Comparison of ENCODE assay signal across 30 mouse cellular contexts in the genomic region with DNA sequence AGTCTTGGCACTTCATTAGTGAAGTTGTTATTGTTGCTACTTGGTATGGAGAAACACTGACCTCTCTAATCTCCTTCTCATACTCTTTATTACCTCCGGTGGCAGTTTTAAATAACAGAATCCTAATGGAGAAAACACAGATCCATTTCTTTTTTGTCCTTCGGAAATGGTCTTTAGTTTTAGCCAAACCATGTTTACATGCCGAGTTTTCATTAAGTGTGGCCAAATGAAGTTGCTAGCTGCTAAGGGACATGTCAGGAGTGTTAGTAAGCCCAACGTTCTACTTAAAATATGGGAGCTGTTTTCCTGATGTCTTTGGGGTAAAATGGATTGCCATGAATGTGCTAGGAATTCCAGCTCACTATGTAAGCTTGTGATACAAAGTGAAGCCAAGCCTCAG.
"Had no signal": no experiment of that assay in that cellular context is flagged by ENCODE, and none has a peak within 500 bp of the region (broad histone marks: within the 10 kb centered on the region; RNA-seq: fewer than 3 reads in every experiment).

No protein-coding gene starts in this region.

- H3K36me3 ChIP-seq: limb, embryonic 10.5 days; limb, embryonic 12.5 days; limb, embryonic 13.5 days; limb, embryonic 15.5 days; liver, embryonic 12.5 days; liver, embryonic 13.5 days; liver, embryonic 15.5 days; lung, embryonic 15.5 days; midbrain, embryonic 10.5 days; midbrain, embryonic 12.5 days; midbrain, embryonic 13.5 days; midbrain, embryonic 15.5 days; neural tube, embryonic 12.5 days; neural tube, embryonic 13.5 days had no signal

- H3K27me3 ChIP-seq: limb, embryonic 12.5 days; limb, embryonic 13.5 days; limb, embryonic 15.5 days; liver, embryonic 12.5 days; liver, embryonic 13.5 days; liver, embryonic 15.5 days; lung, embryonic 15.5 days; megakaryocyte, embryonic 14.5 days; midbrain, embryonic 12.5 days; midbrain, embryonic 13.5 days; midbrain, embryonic 15.5 days; neural tube, embryonic 12.5 days; neural tube, embryonic 13.5 days had no signal

- H3K9me3 ChIP-seq: limb, embryonic 10.5 days; limb, embryonic 12.5 days; limb, embryonic 13.5 days; limb, embryonic 15.5 days; liver, embryonic 12.5 days; liver, embryonic 13.5 days; liver, embryonic 15.5 days; lung, embryonic 15.5 days; midbrain, embryonic 10.5 days; midbrain, embryonic 12.5 days; midbrain, embryonic 13.5 days; midbrain, embryonic 15.5 days; neural tube, embryonic 12.5 days; neural tube, embryonic 13.5 days had no signal

- H3K4me1 ChIP-seq: limb, embryonic 10.5 days; limb, embryonic 12.5 days; limb, embryonic 13.5 days; limb, embryonic 15.5 days; liver, embryonic 12.5 days; liver, embryonic 13.5 days; liver, embryonic 15.5 days; lung, embryonic 15.5 days; megakaryocyte, embryonic 14.5 days; midbrain, embryonic 10.5 days; midbrain, embryonic 12.5 days; midbrain, embryonic 13.5 days; midbrain, embryonic 15.5 days; neural tube, embryonic 12.5 days; neural tube, embryonic 13.5 days had no signal

- H3K27ac ChIP-seq: left cerebral cortex, adult 2 months; limb, embryonic 10.5 days; limb, embryonic 12.5 days; limb, embryonic 13.5 days; limb, embryonic 15.5 days; liver, embryonic 12.5 days; liver, embryonic 13.5 days; liver, embryonic 14.5 days; liver, embryonic 15.5 days; lung, embryonic 15.5 days; macrophage; midbrain, embryonic 10.5 days; midbrain, embryonic 12.5 days; midbrain, embryonic 13.5 days; midbrain, embryonic 15.5 days; neural tube, embryonic 12.5 days; neural tube, embryonic 13.5 days had no signal

- DNase-seq: left cerebral cortex, postnatal 4 days; liver; liver, embryonic 13.5 days; liver, postnatal 0 days; lung, adult 2 months; lung, postnatal 10 days; lung, postnatal 36 days; lung, postnatal 4 days; midbrain, embryonic 14.5 days had no signal

- H3K4me2 ChIP-seq: limb, embryonic 12.5 days; limb, embryonic 13.5 days; limb, embryonic 15.5 days; liver, embryonic 11.5 days; liver, embryonic 12.5 days; liver, embryonic 13.5 days; liver, embryonic 15.5 days; lung, embryonic 15.5 days; midbrain, embryonic 11.5 days; midbrain, embryonic 12.5 days; midbrain, embryonic 13.5 days; midbrain, embryonic 15.5 days; neural tube, embryonic 12.5 days; neural tube, embryonic 13.5 days had no signal

- H3K4me3 ChIP-seq: left cerebral cortex, adult 2 months; limb, embryonic 10.5 days; limb, embryonic 12.5 days; limb, embryonic 13.5 days; limb, embryonic 15.5 days; liver, embryonic 12.5 days; liver, embryonic 13.5 days; liver, embryonic 15.5 days; lung, embryonic 15.5 days; megakaryocyte, embryonic 14.5 days; midbrain, embryonic 10.5 days; midbrain, embryonic 12.5 days; midbrain, embryonic 13.5 days; midbrain, embryonic 15.5 days; myocyte; neural tube, embryonic 12.5 days; neural tube, embryonic 13.5 days had no signal

- H3K9ac ChIP-seq: limb, embryonic 12.5 days; limb, embryonic 13.5 days; limb, embryonic 15.5 days; liver, embryonic 12.5 days; liver, embryonic 13.5 days; liver, embryonic 14.5 days; liver, embryonic 15.5 days; liver, postnatal 0 days; lung, embryonic 15.5 days; midbrain, embryonic 12.5 days; midbrain, embryonic 13.5 days; midbrain, embryonic 15.5 days; neural tube, embryonic 12.5 days; neural tube, embryonic 13.5 days had no signal

- ATAC-seq: liver, embryonic 12.5 days; liver, postnatal 0 days; midbrain, embryonic 13.5 days; midbrain, embryonic 15.5 days; midbrain, embryonic 16.5 days had no signal
